8 mouse cellular contexts compared by ENCODE assay signal in genomic region chr2:127889432-127889831, GRCm38 (mm10). TPM values are rescaled to one million over a fixed set of nuclear protein-coding genes. Genes with fewer than 3 reads are reported as not detected.
DNase-seq lines count a peak whose midpoint lies in the region; ATAC-seq and TF ChIP-seq lines count a peak whose summit lies in the region.

No protein-coding gene starts in this region.

- in situ Hi-C loops in Patski (cut with MboI; ENCODE audit: low pct_unique_long_range_greater_than_20kb) = loop anchor here (25.0 kb wide), 2 partner anchors 223 to 323 kb away; no protein-coding TSS in a partner anchor

- peak; percentile 24 for DNase-seq in Patski (ENCODE audit: low read depth, low spot score)
- peak; percentile 77 for DNase-seq in cerebellum, adult 8-10 months
- peak; percentile 97 for DNase-seq in hindbrain, embryonic 14.5 days (ENCODE audit: low spot score)
- DNase-seq in layer of hippocampus, postnatal 14 days (ENCODE audit: low spot score in 2 of 2) = peak; percentile 86 to 90
- DNase-seq in lung, postnatal 4 days = peak; percentile 80 to 90
- peak; percentile 70 for DNase-seq in right cerebral cortex, adult 18-20 months
- peak; percentile 75 for DNase-seq in urinary bladder, adult 2 months (ENCODE audit: low spot score)

- H3K4me1 ChIP-seq in hindbrain, embryonic 14.5 days (replicated peaks; ENCODE audit: control insufficient read depth, insufficient read depth, low read length) = no peaks in the 10 kb centered on the region

- no peak overlapping the region for H3K27ac ChIP-seq in hindbrain, embryonic 14.5 days

- no peaks in the 10 kb centered on the region for H3K36me3 ChIP-seq in hindbrain, embryonic 14.5 days (replicated peaks; ENCODE audit: control insufficient read depth, insufficient read depth)

- H3K4me3 ChIP-seq in hindbrain, embryonic 14.5 days (replicated peaks; ENCODE audit: low read length) = no peak overlapping the region

- ATAC-seq in Patski = no peak
- ATAC-seq in frontal cortex, adult (ENCODE audit: low TSS enrichment) = peak; percentile 80
- peak; percentile 77 for ATAC-seq in hindbrain, embryonic 14.5 days (ENCODE audit: low FRiP score)

- no peak overlapping the region for H3K9ac ChIP-seq in hindbrain, embryonic 14.5 days

- 7% methylated on average over 6 of the region's 6 CpGs for WGBS in hindbrain, embryonic 14.5 days

- CTCF ChIA-PET in Patski (lab: Charles Lee) = interaction anchor here (0.8 to 1.6 kb wide), 7 partner anchors 51 to 716 kb away, joined by 3 to 6 read pairs (median 4); no protein-coding TSS in a partner anchor

- H3K27me3 ChIP-seq in Patski = peaks cover 17% of the 10 kb centered on the region
- no peaks in the 10 kb centered on the region; the same call in 1 of the 2 replicates for H3K27me3 ChIP-seq in hindbrain, embryonic 14.5 days (ENCODE audit: control insufficient read depth, insufficient read depth, low read length)

- POLR2A ChIA-PET in Patski (lab: Charles Lee) = no interaction called here

- H3K9me3 ChIP-seq in hindbrain, embryonic 14.5 days (ENCODE audit: control insufficient read depth, low read length) = no peaks in the 10 kb centered on the region

- no peak overlapping the region for H3K4me2 ChIP-seq in hindbrain, embryonic 14.5 days (replicated peaks)

- TF ChIP-seq CTCF in Patski (IDR thresholded peaks at IDR 0.05) = peak; percentile 92

RNA-seq across cellular contexts. Expression of gene Acoxl, which starts 50.8 kb away (rescaled TPM):
- polyA plus RNA-seq in Patski (2021) = 0.03 TPM
- polyA plus RNA-seq in hindbrain, embryonic 14.5 days (2014; fragmentation: Nextera tagmentation; extraction: Ambion mirVana) = 0.16 TPM in 1 of 2 replicates, not detected in the other
- not detected for total RNA-seq in layer of hippocampus, postnatal 14 days (2021)
- 0.01 and 0.06 TPM in 2 replicates for polyA plus RNA-seq in urinary bladder, adult 2 months (2012; rRNA removed)

RNA-seq across cellular contexts. Expression of gene Bub1, which starts 57.8 kb away (rescaled TPM):
- 23.7 TPM for polyA plus RNA-seq in Patski (2021)
- polyA plus RNA-seq in hindbrain, embryonic 14.5 days (2014; fragmentation: Nextera tagmentation; extraction: Ambion mirVana) = 3.2 and 3.7 TPM in 2 replicates
- 1 to 10 TPM; 1.4 TPM for total RNA-seq in layer of hippocampus, postnatal 14 days (2021)
- polyA plus RNA-seq in urinary bladder, adult 2 months (2012; rRNA removed) = 0.74 and 0.83 TPM in 2 replicates

Comparison
In these comparisons a context has a peak if more than half of its experiments do, and no peak if none do; other contexts are left out.
1. DNase-seq: peak in every context shown above with its lines; median percentile 97 in hindbrain, embryonic 14.5 days; 88 in layer of hippocampus, postnatal 14 days; 85 in lung, postnatal 4 days; 77 in cerebellum, adult 8-10 months; 75 in urinary bladder, adult 2 months; 70 in right cerebral cortex, adult 18-20 months; 24 in Patski.